Mouse (Mus musculus) mature B cell (primary cell): Measurements from ENCODE around the gene Grsf1.

ENCODE experiments used
- in situ Hi-C: fragments of 300-500 bp; cut with MboI; formaldehyde crosslinking; loops from 2 replicates; pipeline ENCODE4 v1.14.3; 2019

The Grsf1 gene

DNA sequence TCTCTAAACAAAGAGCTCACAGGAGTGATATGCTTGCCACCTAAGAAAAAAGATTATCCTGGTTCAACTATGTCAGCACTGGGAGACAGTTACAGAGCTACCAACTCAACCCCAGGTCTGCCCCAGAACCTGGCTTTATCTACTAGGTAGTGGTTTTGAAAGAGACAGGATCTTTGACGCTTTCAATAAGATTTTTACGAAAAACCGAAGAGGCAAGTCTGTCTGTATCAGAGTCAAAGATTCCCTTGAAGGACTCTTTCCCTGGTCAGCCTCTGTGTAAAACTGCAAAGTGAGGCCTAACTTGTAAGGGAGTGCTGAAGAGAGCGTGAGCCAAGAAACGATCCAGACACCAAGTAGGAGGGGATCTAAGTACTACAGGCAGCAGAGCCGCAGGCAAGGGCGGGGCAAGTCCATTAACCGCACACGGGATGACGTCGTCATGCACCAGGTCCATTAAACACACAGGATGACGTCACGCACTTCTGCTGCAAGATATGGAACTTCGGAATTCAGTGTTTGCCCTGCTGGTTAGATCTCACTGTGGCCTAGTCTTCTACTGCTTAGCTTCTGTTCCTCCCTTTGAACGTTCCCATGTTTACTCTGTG is 12.7 kb upstream of the Grsf1 start:
- in situ Hi-C loops, result no loop called here

DNA sequence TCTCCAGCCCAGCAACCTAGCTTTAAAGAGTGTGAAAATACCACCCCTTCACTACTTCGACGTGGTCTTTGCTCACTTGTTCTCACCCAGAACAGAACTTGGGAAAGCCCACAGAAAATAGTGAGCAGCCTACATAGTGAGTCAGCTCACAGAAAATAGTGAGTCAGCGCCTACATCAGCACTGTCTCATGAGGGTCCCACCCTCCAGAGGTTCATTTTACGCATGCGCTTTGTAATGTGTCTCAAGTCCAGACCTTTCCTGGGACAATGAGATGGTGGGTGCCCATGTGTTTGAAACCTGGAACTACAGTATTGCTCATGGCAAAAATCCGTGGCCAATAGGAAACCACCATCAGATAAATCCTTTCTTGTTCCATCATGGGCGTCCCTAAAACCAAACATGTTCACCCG is 12.0 kb upstream of the Grsf1 start:
- in situ Hi-C loops, result no loop called here

DNA sequence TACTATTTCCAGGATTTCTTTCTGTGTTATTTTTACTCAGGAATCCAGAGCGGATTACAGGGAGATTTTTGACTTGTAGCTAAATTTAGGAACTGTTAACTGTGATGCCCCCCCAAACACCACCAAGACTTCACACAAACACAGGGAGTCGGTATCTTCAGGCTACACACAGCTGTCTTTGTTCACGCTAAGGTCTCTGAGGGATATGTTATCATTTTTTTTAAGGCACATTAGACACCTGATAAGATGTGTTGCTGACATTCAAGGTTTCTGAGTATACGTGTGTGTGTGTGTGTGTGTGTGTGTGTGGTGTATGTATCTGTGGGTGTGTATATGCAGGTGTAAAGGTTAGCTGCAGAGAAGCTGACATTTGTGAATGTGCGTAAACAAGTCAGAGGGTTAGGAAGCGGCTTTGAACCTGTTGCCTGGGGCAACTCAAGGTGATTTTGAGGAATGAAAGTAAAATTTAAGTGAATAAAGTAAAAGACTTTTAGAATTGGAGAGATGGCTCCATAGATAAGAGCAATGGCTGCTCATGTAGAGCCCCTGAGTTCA is 9.9 kb upstream of the Grsf1 start:
- in situ Hi-C loops, result no loop called here

DNA sequence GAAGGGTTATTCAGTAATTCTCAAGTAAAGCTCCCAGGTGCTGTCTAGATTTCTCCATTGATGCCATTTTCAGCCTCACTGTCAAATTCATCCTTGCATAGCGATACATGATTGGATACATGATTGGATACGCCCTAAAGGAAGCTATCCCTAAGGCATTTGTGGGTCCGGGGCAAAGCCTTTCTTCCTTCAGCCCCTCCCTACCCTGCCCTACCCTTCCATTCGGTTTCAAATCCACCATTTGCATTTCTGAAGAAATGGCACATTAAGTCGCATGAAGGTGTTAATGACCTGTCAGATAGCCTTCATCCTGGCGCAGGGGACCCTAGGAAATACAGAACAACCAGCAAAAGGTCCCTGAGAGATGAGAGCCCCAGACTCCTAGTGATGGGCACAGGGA is 9.3 kb upstream of the Grsf1 start:
- in situ Hi-C loops, result no loop called here

DNA sequence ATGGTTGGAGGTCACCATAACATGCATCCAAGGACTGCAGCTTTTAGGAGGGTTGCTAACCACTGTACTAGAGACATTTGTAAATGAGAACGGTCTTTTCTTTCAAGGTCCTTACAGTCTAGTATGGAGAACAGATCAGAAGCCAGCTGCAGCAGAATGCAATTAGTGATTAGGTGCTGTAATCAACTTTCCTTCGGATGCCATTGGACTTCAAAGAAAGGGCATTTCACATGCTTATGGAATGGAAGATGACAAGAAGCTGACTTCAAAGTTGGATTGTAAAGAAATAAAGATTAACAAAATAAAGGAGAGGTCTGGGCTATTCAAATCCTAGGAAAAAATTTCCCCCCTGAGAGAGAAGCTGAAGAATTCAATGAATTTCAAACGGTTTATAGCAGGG is 8.3 kb upstream of the Grsf1 start:
- in situ Hi-C loops, result no loop called here

DNA sequence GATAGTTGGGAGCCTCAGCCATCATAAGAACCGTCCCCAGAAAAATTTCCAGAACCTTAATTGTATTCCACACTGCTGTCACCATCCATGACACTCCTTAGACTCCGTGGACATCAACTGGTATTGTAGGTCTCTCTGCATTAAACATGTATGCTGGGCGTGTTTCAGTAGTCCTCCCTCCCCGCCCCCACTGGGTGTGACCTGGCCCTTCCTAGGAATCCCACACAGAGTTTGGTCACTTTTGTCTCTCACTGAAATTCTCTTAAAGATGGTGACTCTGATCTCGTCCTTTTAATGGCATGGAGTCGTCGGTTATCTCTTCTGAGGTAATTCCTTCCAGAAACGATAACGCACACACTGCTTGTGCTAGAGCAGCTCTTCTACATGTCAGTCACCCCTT is 7.7 kb upstream of the Grsf1 start:
- in situ Hi-C loops, result no loop called here

DNA sequence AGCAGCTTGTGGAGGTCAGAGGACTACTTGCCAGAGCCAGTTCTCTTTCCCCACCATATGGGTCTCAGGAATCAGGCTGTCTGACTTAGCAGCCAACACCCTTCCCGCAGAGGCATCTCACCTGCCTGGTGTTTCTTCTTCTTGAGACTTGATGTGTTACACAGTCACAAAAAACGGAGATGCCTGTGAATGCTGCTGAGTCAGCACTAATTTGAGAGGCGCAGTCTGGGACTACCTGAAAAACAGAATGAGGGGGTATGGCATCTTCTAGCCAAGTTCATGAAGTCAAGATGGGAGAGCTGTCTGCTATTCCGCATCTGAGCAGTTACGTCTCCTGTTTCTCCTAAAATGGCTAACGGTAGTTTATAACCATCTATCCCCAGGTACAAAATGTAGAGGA is 4.6 kb upstream of the Grsf1 start:
- in situ Hi-C loops, result no loop called here

DNA sequence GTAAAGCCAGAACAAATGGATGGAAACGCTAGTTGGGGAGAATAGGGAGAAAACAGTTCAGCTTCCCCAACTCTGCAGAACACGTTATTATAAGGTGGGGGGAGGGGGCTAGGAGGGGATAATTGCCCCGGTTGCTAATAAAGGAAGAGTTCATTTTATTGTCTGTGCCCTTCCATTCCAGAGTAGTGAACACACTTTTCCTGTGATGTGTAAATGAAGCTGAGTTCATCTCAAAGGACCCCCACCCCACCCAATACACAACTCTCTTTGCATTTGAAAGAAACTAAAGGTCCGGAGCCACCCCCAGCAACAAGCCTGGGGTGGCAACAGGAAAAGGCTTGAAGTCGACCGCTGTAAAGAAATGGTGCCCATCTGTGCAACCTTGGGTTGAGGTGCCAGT is 3.4 kb upstream of the Grsf1 start:
- in situ Hi-C loops, result no loop called here

DNA sequence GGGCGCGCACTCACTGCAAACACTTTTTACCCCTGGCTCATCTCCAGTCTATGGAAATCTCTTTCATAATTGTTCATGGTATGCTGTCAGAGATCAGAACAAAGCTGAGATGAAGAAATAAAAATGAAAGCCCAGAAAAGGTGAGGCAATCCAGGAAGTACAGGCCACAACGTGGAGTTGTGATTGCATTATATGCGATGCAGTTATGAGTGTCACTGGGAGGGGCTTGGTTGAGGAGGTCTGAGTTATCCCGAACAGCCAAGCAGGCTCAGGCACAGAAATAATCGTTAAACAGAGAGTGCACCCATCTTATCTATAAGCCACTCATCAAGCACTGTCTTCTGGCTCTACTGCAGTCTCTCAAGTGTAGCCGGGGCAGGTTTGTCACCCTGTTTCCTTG is 3.0 kb upstream of the Grsf1 start:
- in situ Hi-C loops, result no loop called here

DNA sequence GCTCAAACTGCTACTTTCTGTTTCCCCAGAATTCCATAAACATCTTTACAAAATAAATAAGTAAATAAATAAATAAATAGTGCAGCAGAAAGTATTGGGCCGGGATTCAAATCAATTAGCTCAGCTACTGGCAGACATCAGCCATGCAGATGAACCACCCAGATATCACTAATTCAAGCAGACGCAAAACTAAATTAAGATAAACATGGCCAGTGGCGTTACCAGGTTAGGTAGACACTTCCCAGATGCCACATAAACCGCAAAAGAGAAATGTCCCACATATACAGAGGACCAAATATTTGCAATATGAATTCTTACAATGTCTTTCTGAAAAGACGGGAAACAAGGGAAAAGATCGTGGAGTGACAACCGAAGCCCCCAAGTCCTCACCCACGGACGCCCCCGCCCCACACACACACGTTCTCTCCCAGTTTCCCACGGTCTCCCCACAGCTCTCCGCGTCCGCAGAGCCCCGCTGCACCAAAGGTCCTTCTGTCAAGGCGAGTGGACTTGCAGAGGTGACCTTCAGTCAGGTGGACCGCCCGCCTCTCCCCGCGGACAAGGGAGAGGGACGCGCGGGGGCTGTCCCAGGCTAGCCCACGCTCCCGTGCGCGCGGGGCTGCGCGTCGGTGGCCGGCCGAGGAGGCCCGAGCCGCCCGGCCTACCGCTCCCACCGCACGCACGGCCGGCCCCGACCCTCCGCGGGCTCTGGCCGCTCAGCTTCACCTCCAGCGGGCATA is 1.1 kb downstream of the Grsf1 start:
- in situ Hi-C loops, result no loop called here

DNA sequence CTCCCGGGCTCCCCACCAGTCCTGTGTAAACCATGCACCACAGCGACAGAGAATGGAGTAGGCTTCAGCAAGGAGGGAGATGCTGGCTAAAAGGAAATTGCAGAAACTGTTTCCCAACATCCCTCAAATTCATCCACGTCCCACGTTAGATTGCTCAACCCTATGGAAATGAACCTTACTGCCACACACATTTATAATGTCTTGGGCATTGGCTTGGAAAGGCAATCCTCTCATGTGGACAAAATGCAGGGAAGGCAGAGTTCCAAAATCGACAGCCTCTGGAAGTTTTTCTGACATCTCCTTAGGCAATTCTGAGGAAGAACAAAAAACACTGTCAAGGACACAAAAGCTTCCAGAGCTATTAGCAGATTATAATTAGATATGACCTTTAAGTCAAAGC is 12.1 kb downstream of the Grsf1 start:
- in situ Hi-C loops, result no loop called here

DNA sequence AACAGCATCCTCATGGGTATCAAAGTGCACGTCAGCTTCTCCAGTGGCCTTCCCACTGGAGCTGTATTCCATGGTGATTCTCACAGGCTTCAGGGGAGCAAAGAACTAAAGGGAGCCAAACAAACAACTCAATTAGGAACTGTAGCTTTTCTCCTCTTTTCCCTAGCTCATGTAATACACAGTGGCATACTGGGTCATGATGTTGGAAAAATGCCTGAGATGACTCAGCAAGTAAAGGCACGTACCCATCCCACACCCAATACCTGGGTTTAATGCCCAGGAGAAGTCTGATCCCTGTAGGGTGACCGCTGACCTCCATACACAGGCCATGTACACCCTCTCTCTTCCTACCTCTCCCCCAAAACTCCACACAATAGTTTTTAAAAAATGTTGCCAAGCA is 12.8 kb downstream of the Grsf1 start:
- in situ Hi-C loops, result no loop called here

DNA sequence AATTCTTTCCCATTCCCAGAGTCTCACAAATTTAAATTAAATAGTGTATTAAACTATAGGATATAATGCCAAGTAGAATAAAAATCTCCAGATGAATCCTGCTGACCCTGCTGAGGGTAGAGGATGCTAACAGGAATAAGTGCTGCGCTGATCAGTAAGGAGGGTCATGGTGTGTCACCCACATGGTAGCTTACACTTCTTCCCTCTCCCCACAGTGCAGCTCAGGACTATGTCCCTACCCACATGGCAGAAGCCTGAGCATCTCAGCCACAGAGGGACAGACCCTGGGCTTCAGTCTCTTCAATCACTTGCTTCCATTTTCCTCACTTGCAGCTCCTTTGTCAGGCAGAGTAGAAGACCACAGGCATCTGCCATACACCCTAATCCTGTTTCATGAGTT is 18.1 kb downstream of the Grsf1 start:
- in situ Hi-C loops, result no loop called here

DNA sequence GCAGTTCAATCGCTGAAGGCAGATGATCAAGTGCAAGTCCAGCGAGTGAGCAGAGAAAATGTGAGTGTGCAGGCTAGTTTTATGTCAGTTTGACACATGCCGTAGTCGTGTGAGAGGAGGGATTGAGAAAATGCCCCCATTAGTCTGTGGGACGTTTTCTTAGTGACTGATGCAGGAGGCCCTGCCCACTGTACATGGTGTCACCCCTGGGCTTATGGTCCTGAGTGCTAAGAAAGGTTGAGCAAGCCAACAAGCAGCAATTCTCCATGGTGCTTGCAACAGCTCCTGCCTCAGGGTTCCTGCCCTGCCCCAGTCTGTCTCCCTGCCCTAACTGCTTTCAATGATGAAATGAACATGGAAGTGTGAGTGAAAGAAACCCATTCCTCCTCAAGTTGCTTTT is 23.4 kb downstream of the Grsf1 start:
- in situ Hi-C loops, result no loop called here

DNA sequence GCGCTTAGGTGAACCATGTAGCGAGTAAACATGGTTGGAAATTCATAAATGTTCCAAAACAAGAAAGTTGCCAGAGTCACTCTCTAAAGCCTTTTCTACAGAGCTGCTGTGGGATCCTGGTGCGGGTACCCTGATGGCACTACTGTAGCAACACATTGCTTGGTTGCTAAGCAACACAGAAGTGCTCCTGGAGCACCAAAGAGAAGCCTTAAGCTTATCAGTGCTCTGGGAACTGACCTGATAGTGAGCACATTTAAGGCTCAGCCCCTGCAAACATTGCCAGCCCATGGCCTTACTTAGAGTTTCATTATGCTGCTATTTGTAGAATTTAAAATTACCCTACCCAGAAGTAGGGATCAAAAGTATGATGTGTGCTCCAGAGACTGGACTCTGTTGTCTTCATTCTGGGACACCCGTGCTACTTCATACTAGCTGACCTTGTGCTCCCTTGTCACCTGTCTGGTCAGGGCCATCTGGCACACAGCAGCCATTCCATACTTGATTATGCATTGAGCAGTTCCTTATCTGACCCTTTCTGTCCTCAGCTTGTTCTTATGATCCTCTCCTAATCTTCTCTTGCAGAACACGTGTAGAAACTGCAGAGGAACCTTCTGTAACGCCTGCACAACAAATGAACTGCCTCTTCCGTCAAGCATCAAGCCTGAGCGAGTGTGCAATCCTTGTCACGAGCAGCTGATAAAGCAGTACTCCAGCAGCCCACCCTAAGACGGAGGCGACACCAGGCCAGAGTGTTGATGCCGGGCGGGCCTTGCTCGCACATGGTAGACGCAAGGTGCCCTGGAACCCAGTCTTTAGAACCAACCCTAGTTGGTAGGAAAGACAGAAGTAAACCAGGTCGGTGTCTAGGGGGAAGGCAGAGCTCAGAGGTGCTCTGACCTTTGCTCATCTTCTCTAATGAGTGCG is 26.5 kb downstream of the Grsf1 start:
- in situ Hi-C loops, result no loop called here

DNA sequence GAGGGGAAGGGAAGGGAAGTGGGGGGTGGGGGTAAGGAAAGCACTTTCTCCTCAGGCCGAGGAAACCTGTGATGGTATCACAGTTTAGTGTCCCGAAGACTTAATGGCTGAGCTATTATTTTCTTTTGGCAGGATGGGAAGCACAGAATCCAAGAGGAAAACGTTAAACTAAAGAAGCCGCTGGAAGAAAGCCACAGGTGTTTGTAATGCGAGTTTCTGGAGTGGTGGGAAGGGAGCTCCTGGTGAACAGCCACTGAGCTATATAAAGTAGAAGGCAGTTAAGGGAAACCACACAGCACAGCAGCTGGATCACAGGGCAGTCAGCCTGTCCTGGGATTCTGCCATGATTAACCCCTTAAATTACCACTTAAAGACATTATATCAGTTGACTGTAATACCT is 30.6 kb downstream of the Grsf1 start:
- in situ Hi-C loops, result no loop called here

DNA sequence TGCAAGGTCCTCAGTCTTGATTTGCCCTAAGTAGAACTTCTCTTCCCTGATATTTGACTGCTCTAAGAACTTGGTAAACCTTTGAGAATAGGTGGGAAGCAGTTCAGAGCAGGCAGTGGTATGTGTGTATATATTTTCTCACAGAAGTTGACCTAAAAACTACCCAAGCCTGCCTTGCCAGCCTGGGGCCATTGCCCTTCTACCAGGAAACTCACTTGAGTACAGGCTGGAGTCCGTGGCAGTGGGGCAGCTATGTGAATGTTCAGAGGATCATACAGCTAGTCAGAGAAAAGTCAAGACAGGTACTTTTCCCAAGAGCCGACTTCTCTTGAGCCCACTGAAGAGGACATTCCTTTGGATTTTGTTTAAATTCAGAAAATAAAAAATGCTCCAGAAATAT is 31.1 kb downstream of the Grsf1 start:
- in situ Hi-C loops, result no loop called here

DNA sequence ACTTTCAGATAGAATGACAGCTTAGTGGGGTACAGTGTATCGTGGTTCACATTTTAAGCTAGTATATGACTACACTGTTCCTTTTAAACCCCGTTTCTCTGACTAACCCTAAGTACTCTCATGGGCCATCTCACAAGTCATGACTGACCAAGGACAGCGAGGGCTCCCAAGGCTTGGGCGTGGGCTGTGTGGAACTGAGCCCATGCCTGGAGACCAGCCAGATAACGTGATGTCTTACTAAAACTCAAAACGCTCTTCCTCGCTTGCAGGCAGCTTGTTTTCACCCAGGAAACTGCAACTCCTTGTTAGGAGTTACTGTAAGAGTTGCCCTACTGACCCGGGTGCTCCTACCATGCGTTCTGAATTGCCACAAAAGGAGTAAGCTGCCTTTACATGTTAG is 32.5 kb downstream of the Grsf1 start:
- in situ Hi-C loops, result no loop called here

DNA sequence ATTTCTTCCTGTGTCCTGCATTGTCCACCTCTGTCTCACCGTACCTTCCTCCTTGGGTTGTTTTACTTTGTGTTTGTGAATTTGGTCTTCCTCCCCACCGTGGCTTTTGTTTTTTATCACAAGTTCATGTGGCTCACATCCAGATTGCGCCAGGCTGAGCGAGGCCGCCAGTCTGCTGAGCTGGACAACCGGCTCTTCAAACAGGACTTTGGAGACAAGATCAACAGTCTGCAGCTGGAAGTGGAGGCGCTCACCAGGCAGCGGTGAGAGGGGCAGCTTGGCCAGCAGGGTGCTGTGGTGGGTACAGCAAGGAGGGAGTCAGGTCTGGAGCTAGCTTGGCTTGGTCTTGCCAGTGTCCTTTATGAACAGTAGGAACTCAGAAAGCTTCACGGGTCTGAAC is 33.2 kb downstream of the Grsf1 start:
- in situ Hi-C loops, result no loop called here

DNA sequence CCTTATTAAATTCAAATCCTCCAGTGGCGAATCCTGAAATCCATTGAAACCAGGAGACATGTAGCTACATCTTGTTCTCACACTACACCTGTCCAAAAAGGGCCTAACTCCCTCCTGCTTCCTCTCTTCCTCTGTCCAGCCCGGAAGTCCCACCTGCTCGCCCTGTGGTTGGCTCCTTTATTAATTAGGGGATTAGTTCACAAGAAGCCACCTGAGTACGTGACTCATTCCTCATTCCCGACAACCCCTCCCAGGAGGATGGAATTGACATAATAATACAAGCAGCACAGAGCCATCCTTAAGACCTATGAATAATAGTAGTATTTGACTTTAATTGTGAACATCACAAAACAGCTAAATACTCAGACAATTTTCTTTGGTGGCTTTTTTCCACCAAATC is 41.9 kb downstream of the Grsf1 start:
- in situ Hi-C loops, result no loop called here

DNA sequence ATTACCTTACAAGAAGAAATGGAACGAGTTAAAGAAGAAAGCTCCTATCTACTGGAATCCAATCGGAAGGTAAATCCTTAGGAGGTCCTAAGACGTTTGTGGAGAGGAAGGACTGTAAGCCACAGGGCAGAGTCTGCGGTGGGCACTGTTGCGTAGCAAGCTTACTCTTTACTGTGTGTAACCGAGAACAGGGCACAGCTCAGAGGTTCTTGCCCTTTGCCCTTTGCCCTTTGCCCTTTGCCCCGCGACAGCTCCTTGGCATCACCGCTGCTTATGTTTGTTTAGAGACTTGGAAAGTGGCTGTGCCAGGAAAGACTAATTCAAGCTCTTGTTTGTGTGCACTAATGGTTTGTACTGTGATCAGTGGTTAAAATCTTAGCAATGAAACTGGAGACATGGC is 43.5 kb downstream of the Grsf1 start:
- in situ Hi-C loops, result no loop called here

DNA sequence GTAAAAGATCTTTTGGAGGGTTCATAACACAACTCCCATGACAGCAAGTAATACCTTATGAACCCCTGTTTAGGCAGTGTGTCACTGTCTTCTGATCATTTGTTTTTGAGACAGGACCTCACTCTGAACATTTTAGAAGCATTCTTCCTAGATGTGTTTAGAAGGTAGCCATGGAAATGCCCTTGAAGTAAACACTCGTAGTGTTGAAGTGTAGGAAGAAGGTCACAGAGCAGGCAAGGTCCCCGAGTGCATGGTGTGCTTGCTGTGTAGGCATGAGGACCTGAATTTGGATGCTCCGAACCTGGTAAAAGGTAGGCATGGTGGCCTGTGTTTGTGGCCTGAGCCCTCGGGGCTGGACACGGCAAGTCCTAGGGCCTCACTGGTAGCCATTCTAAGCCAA is 44.4 kb downstream of the Grsf1 start:
- in situ Hi-C loops, result no loop called here

DNA sequence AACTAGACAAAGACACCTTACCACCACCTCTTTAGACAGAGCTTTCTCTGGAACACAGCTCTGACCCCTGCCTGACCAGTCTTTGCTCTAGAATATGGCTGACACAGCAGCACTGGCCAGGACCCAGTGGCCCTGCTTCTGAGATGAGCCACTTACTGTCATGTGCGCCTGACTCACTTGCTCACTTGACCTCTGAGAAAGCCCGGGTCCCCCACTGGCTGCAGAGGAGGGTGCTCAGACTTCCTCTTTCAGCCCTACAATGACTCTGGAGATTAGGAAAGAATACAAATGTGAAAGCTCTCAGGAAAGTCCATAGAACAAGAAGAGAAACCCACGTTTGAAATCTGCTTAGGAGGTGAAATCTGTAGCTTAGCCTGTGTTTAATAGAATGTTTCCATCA is 45.1 kb downstream of the Grsf1 start:
- in situ Hi-C loops, result no loop called here
